Mouse (Mus musculus) heart, embryonic 12.5 days (tissue): ENCODE measurements around the gene Zbp1. TPM values are rescaled to one million over a fixed set of nuclear protein-coding genes. Genes with fewer than 3 reads are reported as not detected.

Experiments
- ATAC-seq: fragments of 200-750 bp; cut with Nextera tagmentation; 2 replicates; pipeline ENCODE4 v1.8.0; 2017; ENCODE audit warnings: moderate TSS enrichment, moderate library complexity; ENCODE audit not compliant: insufficient number of reproducible peaks, low FRiP score
- H3K27ac ChIP-seq: fragments of 300-500 bp; sonication (generic); 2 replicates; pipeline ENCODE4 v1.5.1; 2016; ENCODE audit warnings: mild to moderate bottlenecking, moderate library complexity; ENCODE audit not compliant: poor library complexity, severe bottlenecking
- H3K27me3 ChIP-seq: fragments of 300-500 bp; sonication (generic); replicated peaks from 2 replicates; pipeline ENCODE4 v1.6.1; 2016; ENCODE audit warnings: mild to moderate bottlenecking, moderate library complexity
- H3K36me3 ChIP-seq: fragments of 300-500 bp; sonication (generic); 2 replicates; pipeline ENCODE4 v1.6.1; 2016; ENCODE audit warnings: mild to moderate bottlenecking, moderate library complexity
- H3K4me1 ChIP-seq: fragments of 300-500 bp; sonication (generic); replicated peaks from 2 replicates; pipeline ENCODE4 v1.6.1; 2016; ENCODE audit warnings: mild to moderate bottlenecking
- H3K4me2 ChIP-seq: fragments of 300-500 bp; sonication (generic); 2 replicates; pipeline ENCODE4 v1.6.1; 2016; ENCODE audit warnings: mild to moderate bottlenecking, moderate library complexity
- H3K4me3 ChIP-seq: fragments of 300-500 bp; sonication (generic); 2 replicates; pipeline ENCODE4 v1.5.1; 2016; ENCODE audit warnings: mild to moderate bottlenecking
- H3K9ac ChIP-seq: fragments of 300-500 bp; sonication (generic); 2 replicates; pipeline ENCODE4 v1.6.1; 2016; ENCODE audit warnings: mild to moderate bottlenecking, moderate library complexity
- H3K9me3 ChIP-seq: fragments of 300-500 bp; sonication (generic); replicated peaks from 2 replicates; pipeline ENCODE4 v1.6.1; 2016; ENCODE audit warnings: mild to moderate bottlenecking, moderate library complexity
- WGBS: fragments of 180-500 bp; shearing (Covaris S2); methylation state at CpG from one replicate; pipeline ENCODE4 v1.1.7; 2016; 5-methylcytosine and 5-hydroxymethylcytosine counted together
- polyA plus RNA-seq: library from polyadenylated mRNA; unstranded; fragments of >200 nt; fragmentation: Nextera tagmentation; extraction: Ambion mirVana; gene quantifications from 2 replicates; pipeline ENCODE4 v1.2.1, GENCODE M21; 2016

The Zbp1 gene
- polyA plus RNA-seq, 1 experiment from 2014 or later = not detected

DNA sequence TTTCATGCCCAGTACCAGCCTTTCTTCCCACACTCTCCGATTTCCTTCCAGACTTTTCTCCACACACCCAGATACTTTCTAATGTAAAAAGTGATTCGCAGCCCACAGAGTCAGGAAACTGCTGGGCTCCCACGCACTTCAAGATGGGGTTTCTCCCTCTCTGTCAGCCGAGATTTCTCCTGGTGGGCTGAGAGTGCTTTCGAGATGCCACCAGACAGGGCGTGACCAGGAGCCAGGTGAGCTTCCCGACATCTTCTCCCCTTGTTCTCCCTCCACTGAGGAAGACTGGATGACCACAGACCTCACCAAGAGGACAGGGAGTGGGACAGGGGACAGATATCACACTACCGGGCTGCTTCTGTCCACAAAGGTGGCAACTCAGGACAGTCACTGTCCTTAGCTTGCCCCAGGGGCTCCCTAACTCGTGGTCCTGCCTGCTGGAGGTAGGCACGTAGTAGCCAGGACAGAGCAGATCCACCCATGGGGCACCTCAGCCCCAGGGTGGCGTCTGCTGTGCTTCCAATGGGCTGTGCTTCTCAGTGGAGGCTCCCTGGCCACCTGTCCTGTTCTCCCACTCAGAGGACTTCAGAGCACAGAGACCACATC lies 34.1 kb downstream of the Zbp1 start:
- H3K27me3 ChIP-seq = peaks cover 32% of the 10 kb centered on the region
- no peaks in the 10 kb centered on the region for H3K9me3 ChIP-seq
- no peak for ATAC-seq
- no peaks in the 10 kb centered on the region for H3K36me3 ChIP-seq
- no peak overlapping the region for H3K27ac ChIP-seq
- no peak overlapping the region for H3K4me3 ChIP-seq
- WGBS = 52% methylated on average over 11 of the region's 11 CpGs
- no peak overlapping the region for H3K4me2 ChIP-seq
- no peak overlapping the region for H3K9ac ChIP-seq
- H3K4me1 ChIP-seq = no peaks in the 10 kb centered on the region

DNA sequence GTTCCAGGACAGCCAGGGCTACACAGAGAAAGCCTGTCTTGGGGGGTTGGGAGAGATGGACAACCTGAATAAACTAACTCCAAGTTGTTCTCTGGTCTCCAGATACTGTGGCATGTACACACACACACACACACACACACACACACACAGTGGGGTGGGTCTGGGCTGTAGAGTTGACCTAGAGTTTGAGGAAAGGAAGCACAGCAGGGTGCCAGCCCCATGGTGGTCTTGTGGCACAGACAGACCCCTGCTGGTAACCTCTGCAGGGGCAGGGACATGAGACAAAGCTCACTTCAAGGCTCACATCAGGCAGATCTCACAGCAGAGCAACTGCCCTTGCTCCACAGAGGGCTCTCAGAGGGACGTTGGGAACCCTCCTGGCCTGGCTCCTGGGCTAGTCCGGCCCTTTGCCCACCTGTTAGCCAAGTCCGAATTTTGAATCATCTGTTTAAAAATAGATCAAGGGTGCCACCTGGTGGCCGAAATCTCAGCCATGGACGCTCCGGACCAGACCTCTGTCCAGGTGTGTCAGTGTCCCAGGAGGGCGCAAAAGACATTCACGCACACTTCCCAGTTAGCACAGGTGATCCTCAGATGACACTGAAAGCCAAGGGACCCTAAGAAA lies 34.8 kb downstream of the Zbp1 start:
- ATAC-seq = no peak
- no peaks in the 10 kb centered on the region for H3K9me3 ChIP-seq
- H3K36me3 ChIP-seq = no peaks in the 10 kb centered on the region
- no peak overlapping the region for H3K4me3 ChIP-seq
- peaks cover 30% of the 10 kb centered on the region for H3K27me3 ChIP-seq
- WGBS = 8% methylated on average over 8 of the region's 8 CpGs
- H3K27ac ChIP-seq = no peak overlapping the region
- H3K9ac ChIP-seq = no peak overlapping the region
- no peaks in the 10 kb centered on the region for H3K4me1 ChIP-seq
- H3K4me2 ChIP-seq = no peak overlapping the region

DNA sequence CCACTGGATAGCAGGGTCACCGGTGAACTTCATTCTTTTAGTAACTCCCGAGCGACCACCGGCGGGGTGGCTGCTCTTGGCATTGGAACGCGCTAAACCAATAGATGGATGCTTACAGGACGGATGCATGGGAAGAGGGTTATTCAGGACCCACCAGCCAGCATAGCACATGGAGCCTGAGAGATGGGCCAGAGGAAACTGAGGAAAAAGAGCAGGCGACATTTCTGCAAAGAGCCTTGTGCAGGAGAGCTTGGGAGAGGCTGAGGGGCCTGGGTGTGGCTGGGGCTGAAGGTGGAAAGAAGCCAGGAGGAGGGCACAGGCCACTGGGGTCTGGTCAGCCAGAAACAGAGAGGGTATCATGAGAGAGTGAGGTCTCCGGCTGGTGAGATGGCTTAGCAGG lies 35.4 kb downstream of the Zbp1 start:
- Histone ChIP-seq H3K27ac (no peak overlapping the region), H3K9ac (no peak overlapping the region), H3K36me3 (no peaks in the 10 kb centered on the region), H3K27me3 (peaks cover 30% of the 10 kb centered on the region), H3K4me3 (no peak overlapping the region), H3K4me1 (no peaks in the 10 kb centered on the region), H3K4me2 (no peak overlapping the region), H3K9me3 (no peaks in the 10 kb centered on the region)
- WGBS = 90% methylated on average over 10 of the region's 10 CpGs
- no peak for ATAC-seq

DNA sequence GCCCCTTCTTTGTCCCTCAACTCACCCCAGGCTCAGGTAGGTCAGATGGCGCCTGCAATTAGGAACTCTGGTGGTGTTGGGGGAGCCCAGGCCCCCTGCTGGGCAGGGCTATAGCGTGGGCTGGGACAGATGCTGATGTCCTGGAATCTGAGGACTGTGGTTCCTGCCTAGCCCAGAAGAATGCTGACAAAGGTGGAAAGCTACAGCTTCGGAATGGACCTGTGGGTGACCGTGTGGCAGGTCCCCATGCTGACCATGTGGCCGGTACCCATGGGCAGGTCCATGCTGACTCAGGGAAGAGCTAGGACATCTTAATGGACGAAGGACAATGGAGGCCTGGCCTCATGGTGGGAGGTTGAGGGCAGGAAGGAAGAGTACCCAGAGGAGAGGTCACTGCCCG lies 35.9 kb downstream of the Zbp1 start:
- no peak overlapping the region for H3K9ac ChIP-seq
- H3K36me3 ChIP-seq = no peaks in the 10 kb centered on the region
- ATAC-seq = no peak
- no peak overlapping the region for H3K27ac ChIP-seq
- WGBS = 71% methylated on average over 7 of the region's 7 CpGs
- H3K9me3 ChIP-seq = no peaks in the 10 kb centered on the region
- no peak overlapping the region for H3K4me3 ChIP-seq
- no peak overlapping the region for H3K4me2 ChIP-seq
- no peaks in the 10 kb centered on the region for H3K4me1 ChIP-seq
- H3K27me3 ChIP-seq = peaks cover 30% of the 10 kb centered on the region

DNA sequence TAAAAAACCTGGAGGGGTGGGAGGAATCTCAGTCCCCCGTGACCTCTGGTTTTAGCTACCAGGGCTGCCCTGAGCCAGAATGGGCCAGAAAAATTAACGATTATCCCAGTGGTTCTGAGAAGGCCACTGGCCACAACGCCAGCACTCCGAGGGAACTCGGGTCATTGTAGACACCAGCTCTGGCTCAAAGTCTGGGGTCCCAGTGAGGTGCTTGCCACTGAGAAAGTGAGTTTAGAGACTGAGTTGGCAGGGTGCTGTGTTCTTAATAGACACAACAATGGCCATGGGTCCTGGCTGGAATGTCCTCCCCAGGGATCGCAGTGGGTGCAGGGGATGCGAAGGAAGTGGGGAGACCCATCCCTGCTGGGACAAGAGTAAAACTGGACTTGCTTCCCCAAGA lies 36.8 kb downstream of the Zbp1 start:
- peaks cover 26% of the 10 kb centered on the region for H3K27me3 ChIP-seq
- H3K4me2 ChIP-seq = no peak overlapping the region
- no peaks in the 10 kb centered on the region for H3K4me1 ChIP-seq
- no peak for ATAC-seq
- no peak overlapping the region for H3K9ac ChIP-seq
- no peaks in the 10 kb centered on the region for H3K36me3 ChIP-seq
- no peak overlapping the region for H3K4me3 ChIP-seq
- H3K27ac ChIP-seq = no peak overlapping the region
- 79% methylated on average over 7 of the region's 7 CpGs for WGBS
- no peaks in the 10 kb centered on the region for H3K9me3 ChIP-seq

DNA sequence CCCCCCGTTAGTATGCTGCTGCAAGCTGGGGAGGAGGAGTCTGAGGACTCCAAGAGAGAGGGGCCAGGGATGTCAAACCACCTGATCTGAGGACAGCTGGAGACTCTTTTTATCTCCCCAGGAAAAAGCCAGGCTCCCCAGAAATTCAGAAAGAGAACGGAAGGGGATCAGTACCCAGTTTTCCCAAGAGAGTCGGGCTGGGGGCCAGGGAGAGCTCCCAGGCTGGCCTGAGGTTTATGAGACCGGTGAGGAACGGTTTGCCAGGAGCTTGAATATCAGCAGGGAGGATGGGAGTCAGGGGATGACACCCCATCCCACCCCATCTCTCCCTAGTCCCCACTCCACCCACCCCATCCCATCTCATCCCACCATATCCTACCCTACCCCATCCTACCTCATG lies 37.2 kb downstream of the Zbp1 start:
- H3K27me3 ChIP-seq = peaks cover 23% of the 10 kb centered on the region

DNA sequence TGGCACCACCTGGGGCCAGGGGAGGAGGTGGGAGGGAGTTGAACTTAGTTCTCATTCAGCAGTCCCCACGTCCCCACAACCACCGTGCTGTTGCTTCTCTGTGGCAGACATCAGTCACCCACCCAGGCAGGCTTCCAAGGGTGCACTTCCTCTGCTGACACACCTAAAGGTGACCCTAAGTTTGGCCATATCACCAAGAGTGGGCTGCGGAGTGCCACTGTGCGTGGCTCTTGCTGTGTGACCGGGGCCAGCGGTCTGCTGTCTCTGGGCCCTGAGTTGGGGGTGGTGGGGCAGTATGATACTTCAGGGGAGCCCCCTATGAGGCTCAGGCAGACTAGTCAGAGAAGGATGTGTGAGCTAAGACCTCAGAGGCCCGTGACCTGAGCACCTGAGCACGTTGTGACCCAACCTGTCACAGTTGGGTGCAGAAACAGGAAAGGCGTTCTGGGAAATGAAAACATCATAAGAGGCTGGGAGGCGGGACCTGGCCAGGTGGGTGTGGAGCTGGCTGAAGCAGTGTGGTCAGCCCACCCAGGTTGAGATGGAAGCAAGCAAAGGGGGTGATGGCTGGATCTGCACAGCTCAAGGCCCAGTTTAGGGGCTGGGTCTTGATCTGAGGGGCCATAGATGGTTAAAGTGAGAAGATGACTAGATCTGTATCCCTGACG lies 37.9 kb downstream of the Zbp1 start:
- Histone ChIP-seq H3K4me2 (no peak overlapping the region), H3K4me3 (no peak overlapping the region), H3K27me3 (peaks cover 23% of the 10 kb centered on the region), H3K9me3 (0 out of 2 replicates have a peak, but pooled peaks cover 1% of the 10 kb centered on the region), H3K4me1 (no peaks in the 10 kb centered on the region), H3K9ac (no peak overlapping the region), H3K36me3 (no peaks in the 10 kb centered on the region), H3K27ac (no peak overlapping the region)
- 78% methylated on average over 11 of the region's 11 CpGs for WGBS
- no peak for ATAC-seq

More for the DNA sequence above, 37.2 kb downstream of the Zbp1 start:
- H3K4me1 ChIP-seq = no peaks in the 10 kb centered on the region
- no peaks in the 10 kb centered on the region for H3K36me3 ChIP-seq
- no peak overlapping the region for H3K27ac ChIP-seq
- H3K4me3 ChIP-seq = no peak overlapping the region
- H3K9ac ChIP-seq = no peak overlapping the region
- no peak overlapping the region for H3K4me2 ChIP-seq
- no peak for ATAC-seq
- WGBS = 71% methylated on average over 4 of the region's 5 CpGs
- no peaks in the 10 kb centered on the region for H3K9me3 ChIP-seq

DNA sequence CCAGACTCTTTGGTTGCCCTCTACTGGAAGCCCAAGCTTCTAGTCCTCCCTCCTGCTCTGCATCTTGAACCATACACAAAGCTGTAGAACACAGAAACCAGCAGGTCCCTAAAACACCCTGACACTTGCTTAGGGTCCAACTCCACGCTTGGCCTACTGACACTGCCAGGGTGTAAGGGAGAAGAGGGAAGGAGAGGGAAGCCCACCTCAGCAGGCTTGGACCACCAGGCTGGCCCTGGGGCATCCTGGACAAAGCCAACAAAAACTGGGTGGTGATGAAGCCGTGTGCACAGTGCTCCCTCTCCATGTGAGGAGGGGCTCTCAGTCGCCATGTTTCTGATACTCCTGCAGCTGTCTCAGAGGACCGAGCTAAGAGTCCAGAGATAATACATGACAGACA lies 38.7 kb downstream of the Zbp1 start:
- Histone ChIP-seq H3K9me3 (0 out of 2 replicates have a peak, but pooled peaks cover 7% of the 10 kb centered on the region), H3K36me3 (no peaks in the 10 kb centered on the region), H3K4me2 (no peak overlapping the region), H3K4me3 (no peak overlapping the region), H3K27ac (no peak overlapping the region), H3K9ac (no peak overlapping the region), H3K4me1 (no peaks in the 10 kb centered on the region), H3K27me3 (peaks cover 20% of the 10 kb centered on the region)
- no peak for ATAC-seq
- 59% methylated on average over 4 of the region's 4 CpGs for WGBS

DNA sequence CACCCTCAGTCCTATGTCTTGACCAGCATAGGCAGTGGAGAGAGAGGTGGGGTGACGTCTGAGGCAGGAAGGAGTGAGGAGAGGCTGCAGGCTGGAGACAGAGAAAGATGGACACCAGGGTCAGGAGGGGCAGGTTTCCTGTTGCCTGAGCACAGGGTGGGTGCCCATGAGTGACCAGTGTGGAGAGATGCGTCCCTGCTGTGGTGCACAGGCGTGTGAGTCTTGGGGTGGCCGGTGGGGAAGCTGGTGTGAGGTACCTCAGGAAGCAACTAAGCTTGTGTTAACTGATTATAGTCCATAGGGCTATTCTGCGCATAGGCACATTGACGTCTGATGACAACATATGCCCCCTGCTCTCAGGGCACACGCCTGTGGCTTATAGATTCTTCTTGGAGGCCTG lies 39.7 kb downstream of the Zbp1 start:
- Histone ChIP-seq H3K4me2 (no peak overlapping the region), H3K9me3 (0 out of 2 replicates have a peak, but pooled peaks cover 7% of the 10 kb centered on the region), H3K27ac (no peak overlapping the region), H3K4me3 (no peak overlapping the region), H3K9ac (no peak overlapping the region), H3K36me3 (no peaks in the 10 kb centered on the region), H3K4me1 (peaks cover 1% of the 10 kb centered on the region), H3K27me3 (peaks cover 12% of the 10 kb centered on the region; the same call in 1 of the 2 replicates)
- WGBS = 80% methylated on average over 7 of the region's 7 CpGs
- no peak for ATAC-seq

DNA sequence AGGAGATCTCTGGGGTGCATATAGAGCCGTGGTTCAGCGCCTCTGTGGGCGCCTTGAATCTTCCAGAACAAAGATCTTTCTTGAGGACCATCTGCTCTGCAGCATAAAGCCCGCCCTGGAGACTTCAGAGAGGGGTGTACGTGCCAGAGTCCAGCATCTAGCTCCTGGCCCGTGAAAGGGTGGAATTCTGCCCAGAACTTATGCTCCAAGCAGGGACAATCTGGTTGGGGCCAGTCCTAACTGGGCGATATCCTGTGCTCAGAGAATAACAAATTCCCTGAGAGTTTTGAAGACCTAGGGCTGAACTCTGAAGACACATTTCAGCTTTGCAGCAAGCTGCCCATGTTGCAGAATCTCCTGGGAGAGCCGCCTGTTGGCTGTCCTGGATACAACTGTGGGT lies 40.8 kb downstream of the Zbp1 start:
- H3K4me2 ChIP-seq = no peak overlapping the region
- 0 out of 2 replicates have a peak, but pooled peaks cover 7% of the 10 kb centered on the region for H3K9me3 ChIP-seq
- ATAC-seq = no peak
- 84% methylated on average over 8 of the region's 8 CpGs for WGBS
- no peak overlapping the region for H3K27ac ChIP-seq
- peaks cover 12% of the 10 kb centered on the region; the same call in 1 of the 2 replicates for H3K27me3 ChIP-seq
- no peak overlapping the region for H3K4me3 ChIP-seq
- no peaks in the 10 kb centered on the region for H3K36me3 ChIP-seq
- H3K4me1 ChIP-seq = peaks cover 8% of the 10 kb centered on the region
- no peak overlapping the region for H3K9ac ChIP-seq

DNA sequence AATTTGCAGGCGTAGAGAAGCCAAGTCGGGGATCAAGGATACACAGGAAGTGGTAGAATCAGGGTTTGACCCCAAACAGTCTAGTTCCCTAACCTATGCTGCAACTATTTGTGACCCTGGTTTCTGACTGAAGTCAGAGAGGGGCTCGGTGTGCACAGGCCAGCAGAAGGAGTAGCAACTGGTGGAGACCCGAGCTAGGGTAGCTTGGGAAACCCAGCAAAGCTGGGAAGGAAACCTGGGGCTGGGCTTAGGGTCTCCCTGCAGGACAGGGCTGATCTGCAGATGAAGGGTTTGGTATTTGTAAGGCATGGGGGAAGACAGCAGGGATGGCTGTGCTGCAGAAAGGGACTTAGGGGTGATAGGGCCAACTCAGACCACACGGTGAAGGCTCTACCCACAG lies 41.2 kb downstream of the Zbp1 start:
- H3K4me2 ChIP-seq = no peak overlapping the region
- peaks cover 14% of the 10 kb centered on the region; the same call in 1 of the 2 replicates for H3K27me3 ChIP-seq
- no peak overlapping the region for H3K27ac ChIP-seq
- H3K4me1 ChIP-seq = peaks cover 10% of the 10 kb centered on the region
- no peak overlapping the region for H3K4me3 ChIP-seq
- H3K9ac ChIP-seq = no peak overlapping the region
- 66% methylated on average over 5 of the region's 5 CpGs for WGBS
- H3K9me3 ChIP-seq = 0 out of 2 replicates have a peak, but pooled peaks cover 7% of the 10 kb centered on the region
- no peaks in the 10 kb centered on the region for H3K36me3 ChIP-seq
- ATAC-seq = no peak
